In the genomic region with DNA sequence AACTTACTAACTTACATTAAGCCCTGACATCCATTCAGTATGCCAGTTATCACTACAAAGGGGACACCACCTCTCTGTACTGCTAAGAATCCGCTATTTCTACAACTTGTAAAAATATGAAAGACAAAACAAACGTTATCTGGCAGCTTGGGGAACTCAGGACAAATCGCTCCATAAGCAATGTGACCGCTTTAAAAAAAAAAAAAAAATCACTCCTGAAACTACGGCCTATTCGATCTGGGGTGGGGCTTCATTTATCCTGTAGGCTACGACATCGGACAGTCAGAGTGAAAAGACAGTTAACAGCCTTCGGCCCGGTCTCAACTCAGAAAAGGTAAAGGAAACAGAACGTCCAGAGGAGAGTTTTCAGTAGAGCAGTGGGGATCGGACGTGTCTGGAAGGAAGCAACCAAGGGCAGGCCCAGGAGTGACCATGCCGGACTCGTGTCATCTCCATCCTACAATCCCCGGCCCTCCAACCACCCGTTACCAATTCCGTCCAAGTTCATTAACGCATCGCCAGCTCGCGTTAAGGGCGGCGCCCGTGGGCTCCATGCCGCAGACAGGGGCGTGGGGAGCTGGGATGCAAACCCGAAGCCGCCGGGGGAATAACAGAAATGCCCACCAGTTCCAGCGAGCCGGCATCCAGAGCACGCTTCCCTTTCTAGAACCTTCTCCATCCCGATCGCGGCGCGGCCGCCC, we compare ENCODE assay signal across 7 mouse cellular contexts. TPM values are rescaled to one million over a fixed set of nuclear protein-coding genes. Genes with fewer than 3 reads are reported as not detected.
DNase-seq lines count a peak whose midpoint lies in the region; ATAC-seq and TF ChIP-seq lines count a peak whose summit lies in the region.

No protein-coding gene starts in this region.

- no peak for TF ChIP-seq CTCF in lung, embryonic 14.5 days (IDR thresholded peaks at IDR 0.05; ENCODE audit: low read depth)
- TF ChIP-seq CTCF in olfactory bulb, adult 2 months (IDR thresholded peaks at IDR 0.05; ENCODE audit: insufficient read depth, low read depth, low read length) = no peak

- peak; percentile 36 for ATAC-seq in lung, embryonic 14.5 days (ENCODE audit: insufficient read depth)
- peak; percentile 53 for ATAC-seq in forebrain, embryonic 12.5 days (ENCODE audit: low FRiP score)
- ATAC-seq in limb, embryonic 15.5 days (ENCODE audit: insufficient number of reproducible peaks, low FRiP score, low TSS enrichment, low read depth) = peak; percentile 41; the same call in 1 of the 2 replicates

- TF ChIP-seq POLR2A in olfactory bulb, adult 2 months (IDR thresholded peaks at IDR 0.05; ENCODE audit: insufficient read depth, low read depth, low read length) = no peak

- peaks cover 3% of the 10 kb centered on the region; the same call in 1 of the 2 replicates for H3K4me1 ChIP-seq in lung, embryonic 14.5 days (ENCODE audit: insufficient read depth)
- peaks cover 4% of the 10 kb centered on the region; the same call in 1 of the 2 replicates for H3K4me1 ChIP-seq in brown adipose tissue, adult 24 weeks (ENCODE audit: control insufficient read depth, insufficient read depth, insufficient read length, low read length)
- H3K4me1 ChIP-seq in forebrain, embryonic 12.5 days = peaks cover 20% of the 10 kb centered on the region
- H3K4me1 ChIP-seq in limb, embryonic 15.5 days = peaks cover 19% of the 10 kb centered on the region
- H3K4me1 ChIP-seq in olfactory bulb, adult 2 months (ENCODE audit: control insufficient read depth, insufficient read depth, low read length) = peaks cover 5% of the 10 kb centered on the region; the same call in 1 of the 2 replicates

- DNase-seq in lung, embryonic 14.5 days = no peak
- DNase-seq in lung, postnatal 25 days (ENCODE audit: low spot score) = no peak
- no peak for DNase-seq in cerebellum, adult 9-10 months

- H3K27me3 ChIP-seq in lung, embryonic 14.5 days (ENCODE audit: insufficient read depth, low read length) = no peaks in the 10 kb centered on the region
- no peaks in the 10 kb centered on the region for H3K27me3 ChIP-seq in forebrain, embryonic 12.5 days
- H3K27me3 ChIP-seq in limb, embryonic 15.5 days = no peaks in the 10 kb centered on the region

- peak overlapping the region; percentile 84 for H3K27ac ChIP-seq in lung, embryonic 14.5 days (ENCODE audit: low read depth)
- peak overlapping the region; percentile 84 for H3K27ac ChIP-seq in brown adipose tissue, adult 24 weeks (replicated peaks; ENCODE audit: low read depth, low read length)
- H3K27ac ChIP-seq in forebrain, embryonic 12.5 days = peak overlapping the region; percentile 86
- H3K27ac ChIP-seq in limb, embryonic 15.5 days = peak overlapping the region; percentile 88
- H3K27ac ChIP-seq in olfactory bulb, adult 2 months (ENCODE audit: insufficient read depth, low read depth, low read length) = peak overlapping the region; percentile 22; the same call in 1 of the 2 replicates

- H3K4me3 ChIP-seq in lung, embryonic 14.5 days (ENCODE audit: low read depth, low read length) = peak overlapping the region; percentile 98
- peak overlapping the region; percentile 91 for H3K4me3 ChIP-seq in brown adipose tissue, adult 24 weeks (ENCODE audit: insufficient read depth, low read depth, low read length)
- peak overlapping the region; percentile 91 for H3K4me3 ChIP-seq in forebrain, embryonic 12.5 days (replicated peaks)
- peak overlapping the region; percentile 97 for H3K4me3 ChIP-seq in limb, embryonic 15.5 days
- H3K4me3 ChIP-seq in olfactory bulb, adult 2 months (ENCODE audit: insufficient read depth, low read depth, low read length) = peak overlapping the region; percentile 82

- H3K4me2 ChIP-seq in lung, embryonic 14.5 days = peak overlapping the region; percentile 71
- peak overlapping the region; percentile 72 for H3K4me2 ChIP-seq in forebrain, embryonic 12.5 days
- H3K4me2 ChIP-seq in limb, embryonic 15.5 days = peak overlapping the region; percentile 67

- under 1% methylated on average over 33 of the region's 39 CpGs for WGBS in lung, embryonic 14.5 days
- under 1% methylated on average over 39 of the region's 39 CpGs for WGBS in forebrain, embryonic 12.5 days
- under 1% methylated on average over 38 of the region's 39 CpGs for WGBS in limb, embryonic 15.5 days
- under 1% methylated on average over 39 of the region's 39 CpGs for WGBS in olfactory bulb, adult 2 months

- no peaks in the 10 kb centered on the region for H3K9me3 ChIP-seq in lung, embryonic 14.5 days (ENCODE audit: low read depth, low read length)
- no peaks in the 10 kb centered on the region for H3K9me3 ChIP-seq in forebrain, embryonic 12.5 days
- no peaks in the 10 kb centered on the region for H3K9me3 ChIP-seq in limb, embryonic 15.5 days

- peak overlapping the region; percentile 98 for H3K9ac ChIP-seq in lung, embryonic 14.5 days
- H3K9ac ChIP-seq in forebrain, embryonic 12.5 days = peak overlapping the region; percentile 95
- peak overlapping the region; percentile 99 for H3K9ac ChIP-seq in limb, embryonic 15.5 days

- peaks cover 37% of the 10 kb centered on the region for H3K36me3 ChIP-seq in lung, embryonic 14.5 days (ENCODE audit: insufficient read depth)
- H3K36me3 ChIP-seq in forebrain, embryonic 12.5 days (replicated peaks) = peaks cover 41% of the 10 kb centered on the region
- peaks cover 36% of the 10 kb centered on the region for H3K36me3 ChIP-seq in limb, embryonic 15.5 days

RNA-seq across cellular contexts. Expression of a gene that starts 0.6 kb away (rescaled TPM):
- 474 and 481 TPM in 2 replicates for polyA plus RNA-seq in lung, embryonic 14.5 days (2014; fragmentation: Nextera tagmentation; extraction: Ambion mirVana)
- polyA plus RNA-seq in brown adipose tissue, adult 24 weeks (2012; ENCODE audit: insufficient read depth, insufficient read length, missing spikeins) = 91.6 and 165 TPM in 2 replicates
- polyA plus RNA-seq in forebrain, embryonic 12.5 days (2016; fragmentation: Nextera tagmentation; extraction: Ambion mirVana) = 529 and 541 TPM in 2 replicates
- polyA plus RNA-seq in limb, embryonic 15.5 days (2015; fragmentation: Nextera tagmentation; extraction: Ambion mirVana) = 381 and 395 TPM in 2 replicates
- polyA plus RNA-seq in olfactory bulb, adult 2 months (2012; ENCODE audit: insufficient read depth, insufficient read length, low replicate concordance, missing spikeins) = 227 and 308 TPM in 2 replicates

RNA-seq across cellular contexts. Expression of a gene that starts 40.6 kb away (rescaled TPM):
- 46.0 and 51.9 TPM in 2 replicates for polyA plus RNA-seq in lung, embryonic 14.5 days (2014; fragmentation: Nextera tagmentation; extraction: Ambion mirVana)
- polyA plus RNA-seq in brown adipose tissue, adult 24 weeks (2012; ENCODE audit: insufficient read depth, insufficient read length, missing spikeins) = 50.5 and 78.3 TPM in 2 replicates
- polyA plus RNA-seq in forebrain, embryonic 12.5 days (2016; fragmentation: Nextera tagmentation; extraction: Ambion mirVana) = 43.8 and 50.4 TPM in 2 replicates
- polyA plus RNA-seq in limb, embryonic 15.5 days (2015; fragmentation: Nextera tagmentation; extraction: Ambion mirVana) = 48.0 and 59.1 TPM in 2 replicates
- not detected in 2 replicates for polyA plus RNA-seq in olfactory bulb, adult 2 months (2012; ENCODE audit: insufficient read depth, insufficient read length, low replicate concordance, missing spikeins)

RNA-seq across cellular contexts. Expression of a gene that starts 54.7 kb away (rescaled TPM):
- polyA plus RNA-seq in lung, embryonic 14.5 days (2014; fragmentation: Nextera tagmentation; extraction: Ambion mirVana) = 10.8 and 11.4 TPM in 2 replicates
- polyA plus RNA-seq in brown adipose tissue, adult 24 weeks (2012; ENCODE audit: insufficient read depth, insufficient read length, missing spikeins) = 2.6 and 3.4 TPM in 2 replicates
- polyA plus RNA-seq in forebrain, embryonic 12.5 days (2016; fragmentation: Nextera tagmentation; extraction: Ambion mirVana) = 10.0 and 10.8 TPM in 2 replicates
- 9.7 and 9.8 TPM in 2 replicates for polyA plus RNA-seq in limb, embryonic 15.5 days (2015; fragmentation: Nextera tagmentation; extraction: Ambion mirVana)
- polyA plus RNA-seq in olfactory bulb, adult 2 months (2012; ENCODE audit: insufficient read depth, insufficient read length, low replicate concordance, missing spikeins) = not detected in 2 replicates

RNA-seq across cellular contexts. Expression of a gene that starts 58.0 kb away (rescaled TPM):
- polyA plus RNA-seq in lung, embryonic 14.5 days (2014; fragmentation: Nextera tagmentation; extraction: Ambion mirVana) = 0.21 and 0.32 TPM in 2 replicates
- polyA plus RNA-seq in brown adipose tissue, adult 24 weeks (2012; ENCODE audit: insufficient read depth, insufficient read length, missing spikeins) = 0.63 TPM in 1 of 2 replicates, not detected in the other
- polyA plus RNA-seq in forebrain, embryonic 12.5 days (2016; fragmentation: Nextera tagmentation; extraction: Ambion mirVana) = not detected in 2 replicates
- polyA plus RNA-seq in limb, embryonic 15.5 days (2015; fragmentation: Nextera tagmentation; extraction: Ambion mirVana) = 0.60 and 1.1 TPM in 2 replicates
- not detected in 2 replicates for polyA plus RNA-seq in olfactory bulb, adult 2 months (2012; ENCODE audit: insufficient read depth, insufficient read length, low replicate concordance, missing spikeins)

Comparison
In these comparisons a context has a peak if more than half of its experiments do, and no peak if none do; other contexts are left out.
1. H3K27ac ChIP-seq: peak in every context shown above with its lines; median percentile 88 in limb, embryonic 15.5 days; 86 in forebrain, embryonic 12.5 days; 84 in lung, embryonic 14.5 days; 84 in brown adipose tissue, adult 24 weeks; 22 in olfactory bulb, adult 2 months.
2. RNA of a gene that starts 40.6 kb away (polyA plus RNA-seq): 50.5 to 78.3 TPM in brown adipose tissue, adult 24 weeks, 43.8 to 50.4 TPM in forebrain, embryonic 12.5 days, 48.0 to 59.1 TPM in limb, embryonic 15.5 days and 46.0 to 51.9 TPM in lung, embryonic 14.5 days; not detected in olfactory bulb, adult 2 months; every median in the first group is over 10 times any median in the second.
3. Peak in every context shown above with its lines, with median percentiles within 50 percentile points of each other: ATAC-seq, H3K4me2 ChIP-seq, H3K4me3 ChIP-seq and H3K9ac ChIP-seq.